Mouse (Mus musculus) liver, embryonic 15.5 days (tissue): ENCODE measurements at regions not wholly inside any gene's neighbourhood (a gene's known extent, or its start where the extent isn't known, plus 50 kb on each side); places are given as distances from the start of the nearest gene placed in this dataset.
"Not testable (repeated sequence)": the region's sequence is repeated elsewhere in the genome, so short reads cannot be mapped to it uniquely, and the experiment has no call there.

Experiments
- ATAC-seq: fragments of 200-750 bp; cut with Nextera tagmentation; 2 replicates; pipeline ENCODE4 v1.8.0; 2017; ENCODE audit warnings: moderate number of reproducible peaks, mild to moderate bottlenecking, moderate library complexity; ENCODE audit not compliant: insufficient read depth
- H3K27ac ChIP-seq: fragments of 300-500 bp; sonication (generic); replicated peaks from 2 replicates; pipeline ENCODE4 v1.5.1; 2015; ENCODE audit warnings: mild to moderate bottlenecking, inconsistent platforms
- H3K27me3 ChIP-seq: fragments of 300-500 bp; sonication (generic); 2 replicates; pipeline ENCODE4 v1.6.1; 2015; ENCODE audit warnings: mild to moderate bottlenecking, inconsistent platforms
- H3K36me3 ChIP-seq: fragments of 300-500 bp; sonication (generic); replicated peaks from 2 replicates; pipeline ENCODE4 v1.6.1; 2015; ENCODE audit warnings: moderate library complexity, mild to moderate bottlenecking, inconsistent platforms
- H3K4me1 ChIP-seq: fragments of 300-500 bp; sonication (generic); replicated peaks from 2 replicates; pipeline ENCODE4 v1.6.1; 2015; ENCODE audit warnings: inconsistent platforms
- H3K4me2 ChIP-seq: fragments of 300-500 bp; sonication (generic); 2 replicates; pipeline ENCODE4 v1.6.1; 2015; ENCODE audit warnings: moderate library complexity, mild to moderate bottlenecking, inconsistent platforms
- H3K4me3 ChIP-seq: fragments of 300-500 bp; sonication (generic); replicated peaks from 2 replicates; pipeline ENCODE4 v1.5.1; 2015; ENCODE audit warnings: mild to moderate bottlenecking, inconsistent platforms
- H3K9ac ChIP-seq: fragments of 300-500 bp; sonication (generic); 2 replicates; pipeline ENCODE4 v1.6.1; 2015; ENCODE audit warnings: moderate library complexity, mild to moderate bottlenecking, inconsistent platforms
- H3K9me3 ChIP-seq: fragments of 300-500 bp; sonication (generic); replicated peaks from 2 replicates; pipeline ENCODE4 v1.6.1; 2016; ENCODE audit warnings: inconsistent platforms
- WGBS: fragments of 180-500 bp; shearing (Covaris S2); methylation state at CpG from one replicate; pipeline ENCODE4 v1.1.7; 2015; ENCODE audit warnings: mixed read lengths; ENCODE audit not compliant: insufficient replicate concordance; 5-methylcytosine and 5-hydroxymethylcytosine counted together

DNA sequence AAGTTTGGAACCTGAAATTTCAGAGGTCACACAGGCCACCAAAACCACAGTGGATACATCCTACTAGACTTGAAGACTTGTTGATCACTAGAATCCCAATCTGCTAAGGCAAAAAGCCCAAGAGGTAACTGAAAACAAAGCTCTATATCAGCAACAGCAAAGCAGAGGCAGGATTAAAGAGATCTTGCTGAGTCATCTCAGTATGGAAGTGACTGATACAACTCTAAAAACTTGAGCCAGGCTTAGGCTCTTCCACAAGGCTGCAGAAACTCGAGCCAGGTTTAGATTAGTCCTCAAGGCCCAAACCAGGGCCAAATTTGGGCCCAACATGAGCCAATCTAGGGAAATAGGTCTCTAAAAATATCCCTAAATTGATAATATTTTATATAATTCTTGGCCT, 56.2 kb downstream of the Speer3 start:
- H3K27me3 ChIP-seq = no peaks in the 10 kb centered on the region
- H3K4me2 ChIP-seq = no peak overlapping the region
- no peaks in the 10 kb centered on the region for H3K4me1 ChIP-seq
- WGBS = 18% methylated on average over 1 of the region's 1 CpGs
- H3K36me3 ChIP-seq = no peaks in the 10 kb centered on the region
- H3K4me3 ChIP-seq = no peak overlapping the region
- no peak overlapping the region for H3K9ac ChIP-seq
- ATAC-seq = no peak
- no peaks in the 10 kb centered on the region for H3K9me3 ChIP-seq
- no peak overlapping the region for H3K27ac ChIP-seq

DNA sequence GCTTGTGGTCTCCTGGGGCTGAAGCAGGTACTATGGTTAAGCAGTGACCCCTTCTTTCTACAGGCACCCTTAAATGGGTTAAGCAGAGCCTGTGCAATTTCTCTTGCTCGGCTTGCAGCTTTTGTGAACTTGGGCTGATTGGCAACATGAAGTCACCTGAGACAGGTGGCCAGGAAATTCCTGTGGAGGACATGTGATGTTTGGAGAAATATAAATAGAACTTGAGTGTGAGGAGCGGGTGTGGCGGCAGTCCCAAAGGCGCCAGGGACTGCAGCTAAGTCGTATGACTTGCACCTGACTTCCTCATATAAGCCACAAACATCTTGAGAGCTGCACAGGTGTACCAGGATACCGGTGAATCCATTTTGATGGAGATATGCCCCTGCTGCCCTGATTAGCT, 88.8 kb downstream of the Speer3 start:
- not testable (repeated sequence) for H3K36me3 ChIP-seq, H3K27ac ChIP-seq, H3K4me2 ChIP-seq, H3K9ac ChIP-seq, ATAC-seq, H3K9me3 ChIP-seq, H3K27me3 ChIP-seq, H3K4me3 ChIP-seq, H3K4me1 ChIP-seq
- 69% methylated on average over 6 of the region's 6 CpGs for WGBS

DNA sequence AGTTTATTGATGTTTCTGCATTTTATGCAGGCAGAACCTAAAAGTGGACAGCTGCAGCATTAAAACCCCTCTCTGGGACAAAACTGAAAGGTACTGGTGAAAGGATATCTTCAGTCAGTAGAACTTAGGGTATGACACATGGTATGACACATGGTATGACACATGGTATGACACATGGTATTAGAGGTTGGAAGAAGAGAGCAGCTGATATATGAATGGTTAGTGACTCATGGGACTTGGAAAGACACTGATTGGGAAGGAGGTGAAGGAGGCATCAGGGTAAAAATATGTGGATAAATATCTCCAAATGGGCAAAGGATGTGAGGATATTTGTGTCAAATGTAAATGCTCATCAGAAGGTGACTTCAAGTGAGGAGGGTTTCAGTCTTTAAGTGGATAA, 97.0 kb downstream of the Speer3 start:
- no peak for ATAC-seq
- Histone ChIP-seq H3K9me3 (no peaks in the 10 kb centered on the region), H3K4me3 (no peak overlapping the region), H3K4me2 (no peak overlapping the region), H3K36me3 (no peaks in the 10 kb centered on the region), H3K27me3 (no peaks in the 10 kb centered on the region), H3K4me1 (no peaks in the 10 kb centered on the region), H3K27ac (no peak overlapping the region), H3K9ac (no peak overlapping the region)

DNA sequence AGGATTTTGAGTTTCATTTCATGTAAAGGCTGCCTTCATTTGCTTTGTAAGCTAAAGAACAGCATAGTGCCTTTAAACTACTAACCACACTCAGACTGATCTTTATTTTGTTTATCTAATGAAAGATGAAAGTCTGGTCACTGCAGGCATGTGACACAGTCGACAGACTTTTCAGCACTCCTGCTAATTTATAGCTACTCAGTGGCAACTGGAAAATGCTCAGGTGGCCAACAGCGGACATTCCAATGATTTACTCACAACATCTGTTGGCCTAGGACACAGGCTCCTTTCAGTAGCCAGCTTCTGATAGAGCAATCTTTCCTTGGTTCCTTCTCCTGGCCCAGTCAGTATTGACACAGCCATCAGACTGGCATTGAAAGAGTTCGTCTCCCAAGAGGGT, 116.8 kb upstream of the Sema3e start:
- Histone ChIP-seq H3K36me3 (no peaks in the 10 kb centered on the region), H3K4me3 (no peak overlapping the region), H3K27ac (no peak overlapping the region), H3K4me1 (no peaks in the 10 kb centered on the region), H3K27me3 (no peaks in the 10 kb centered on the region), H3K4me2 (no peak overlapping the region), H3K9me3 (no peaks in the 10 kb centered on the region), H3K9ac (no peak overlapping the region)
- 45% methylated on average over 3 of the region's 3 CpGs for WGBS
- ATAC-seq = no peak

DNA sequence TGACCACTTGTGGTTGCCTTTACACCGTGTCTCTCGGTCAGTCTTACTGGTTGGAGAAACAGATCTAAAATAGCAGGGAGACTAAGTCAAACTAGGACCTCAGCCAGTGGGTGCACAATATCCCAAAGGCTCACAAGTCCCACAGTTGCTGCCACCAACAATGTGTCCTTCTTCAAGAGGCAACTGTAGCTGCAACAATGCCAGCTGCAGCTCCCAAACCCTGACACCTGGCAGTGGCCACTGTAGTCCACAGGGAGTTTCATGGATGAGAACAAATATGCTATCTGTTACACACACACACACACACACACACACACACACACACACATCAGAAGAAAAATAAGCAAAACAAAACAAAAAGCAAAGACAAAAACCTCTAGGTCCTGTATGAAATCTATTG, 107.7 kb upstream of the Sema3e start:
- Histone ChIP-seq H3K9me3 (no peaks in the 10 kb centered on the region), H3K4me1 (no peaks in the 10 kb centered on the region), H3K27me3 (no peaks in the 10 kb centered on the region), H3K4me2 (no peak overlapping the region), H3K9ac (no peak overlapping the region), H3K4me3 (no peak overlapping the region), H3K27ac (no peak overlapping the region), H3K36me3 (no peaks in the 10 kb centered on the region)
- no peak for ATAC-seq
- WGBS = 60% methylated on average over 2 of the region's 2 CpGs

DNA sequence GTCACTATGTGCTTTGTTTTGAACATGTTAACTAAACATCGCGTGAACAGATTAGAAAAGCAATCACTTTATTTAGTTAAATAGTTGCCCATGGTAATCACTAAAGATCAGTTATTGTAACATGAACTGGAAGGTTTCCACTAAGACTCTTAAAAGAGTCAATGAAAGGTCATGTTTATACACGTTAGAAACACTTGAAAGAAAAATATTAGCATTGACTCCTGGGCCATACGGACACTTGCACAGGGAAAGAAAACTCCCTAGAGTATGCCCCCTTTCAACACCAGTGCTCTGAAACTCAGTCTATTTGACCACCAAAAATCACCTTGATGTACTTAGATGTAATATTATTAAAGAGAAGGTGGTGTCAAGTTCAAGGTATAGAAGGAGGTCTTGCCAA, 102.8 kb upstream of the Sema3e start:
- Histone ChIP-seq H3K4me2 (no peak overlapping the region), H3K4me3 (no peak overlapping the region), H3K9ac (no peak overlapping the region), H3K4me1 (no peaks in the 10 kb centered on the region), H3K27ac (no peak overlapping the region), H3K9me3 (no peaks in the 10 kb centered on the region), H3K27me3 (no peaks in the 10 kb centered on the region), H3K36me3 (no peaks in the 10 kb centered on the region)
- no peak for ATAC-seq
- WGBS = 68% methylated on average over 4 of the region's 4 CpGs

DNA sequence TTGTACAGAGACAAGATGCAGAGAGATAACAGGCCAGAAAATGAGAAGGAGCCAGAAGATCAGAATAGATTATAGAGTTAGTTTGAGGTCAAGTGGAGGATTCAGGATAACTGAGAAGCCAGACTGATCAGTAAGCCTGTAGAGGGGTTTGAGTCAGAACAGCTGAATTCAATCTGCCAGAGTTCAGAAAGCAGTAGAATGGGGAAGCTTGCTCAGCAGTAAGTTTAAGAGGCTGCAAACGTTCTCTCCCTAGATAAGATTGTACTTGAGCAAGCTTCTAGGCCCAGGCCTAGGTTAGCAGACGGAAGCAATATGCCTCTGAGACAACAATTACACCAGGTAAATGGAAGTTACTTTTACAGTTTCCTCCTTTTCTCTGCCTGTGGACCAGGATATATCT, 94.1 kb upstream of the Sema3e start:
- no peak overlapping the region for H3K4me2 ChIP-seq
- no peak overlapping the region for H3K4me3 ChIP-seq
- no peak overlapping the region for H3K9ac ChIP-seq
- no peaks in the 10 kb centered on the region for H3K4me1 ChIP-seq
- H3K27me3 ChIP-seq = no peaks in the 10 kb centered on the region
- ATAC-seq = no peak
- 32% methylated on average over 2 of the region's 2 CpGs for WGBS
- H3K36me3 ChIP-seq = no peaks in the 10 kb centered on the region
- no peaks in the 10 kb centered on the region for H3K9me3 ChIP-seq
- H3K27ac ChIP-seq = no peak overlapping the region

DNA sequence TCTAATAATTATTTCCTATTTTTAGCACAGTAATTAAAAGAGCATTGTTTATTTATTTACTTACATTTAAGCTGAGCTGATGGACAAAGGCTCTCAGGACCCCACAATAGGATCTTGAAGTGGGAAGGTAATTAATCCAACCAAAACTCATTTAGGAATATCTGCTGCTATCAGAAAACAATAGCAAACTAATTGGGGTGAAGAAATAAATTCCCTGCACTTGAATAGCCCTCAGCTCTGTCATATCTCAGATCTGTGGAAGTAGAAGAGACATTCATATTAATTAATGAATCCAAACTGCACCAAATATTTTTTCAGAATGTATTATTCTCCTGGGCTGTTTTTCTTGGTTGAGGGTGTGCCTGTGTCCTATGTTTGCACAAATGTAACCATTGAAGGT, 73.7 kb upstream of the Sema3e start:
- Histone ChIP-seq H3K9ac (no peak overlapping the region), H3K36me3 (no peaks in the 10 kb centered on the region), H3K4me3 (no peak overlapping the region), H3K4me1 (no peaks in the 10 kb centered on the region), H3K27ac (no peak overlapping the region), H3K4me2 (no peak overlapping the region), H3K27me3 (no peaks in the 10 kb centered on the region), H3K9me3 (no peaks in the 10 kb centered on the region)
- no peak for ATAC-seq

DNA sequence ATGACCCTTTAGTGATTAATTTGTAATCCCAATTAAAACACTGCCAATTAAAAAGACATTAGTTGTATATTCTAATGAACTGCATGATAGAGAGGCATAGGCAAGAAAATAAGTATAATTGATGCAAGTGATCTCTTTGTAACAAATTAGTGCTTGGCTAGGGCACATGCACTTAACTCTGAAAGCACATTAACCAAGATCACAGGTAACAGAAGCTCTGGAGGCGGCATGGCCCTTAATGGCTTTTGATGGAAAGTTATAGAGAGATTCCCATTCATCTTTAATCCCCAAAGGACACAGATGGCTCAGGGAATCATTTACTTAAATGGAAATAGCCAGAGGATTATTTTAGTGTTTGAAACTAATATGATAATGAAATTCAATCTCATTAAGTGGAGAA, 69.5 kb upstream of the Sema3e start:
- 55% methylated on average over 1 of the region's 1 CpGs for WGBS
- Histone ChIP-seq H3K9ac (no peak overlapping the region), H3K27me3 (no peaks in the 10 kb centered on the region), H3K27ac (no peak overlapping the region), H3K4me3 (no peak overlapping the region), H3K36me3 (no peaks in the 10 kb centered on the region), H3K4me1 (no peaks in the 10 kb centered on the region), H3K4me2 (no peak overlapping the region), H3K9me3 (no peaks in the 10 kb centered on the region)
- no peak for ATAC-seq

DNA sequence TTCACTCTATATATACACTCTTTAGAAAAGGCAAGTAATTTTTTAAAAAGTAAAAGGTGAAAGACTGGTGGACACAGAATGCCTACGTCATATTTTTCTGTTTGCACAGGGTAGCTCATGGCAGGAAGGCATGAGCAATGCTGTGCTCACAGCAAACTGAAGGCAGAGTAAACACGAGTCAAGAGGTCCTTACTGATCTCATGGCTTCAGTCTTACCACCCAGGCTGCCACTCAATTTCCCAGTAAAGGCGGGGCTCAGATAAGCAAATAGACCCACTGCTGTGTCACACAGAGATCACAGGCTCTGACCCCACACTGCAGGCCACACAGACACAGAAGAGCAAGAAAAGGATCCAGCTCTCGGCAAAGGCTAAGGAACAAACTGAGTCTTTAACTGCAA, 65.5 kb upstream of the Sema3e start:
- 23% methylated on average over 4 of the region's 4 CpGs for WGBS
- Histone ChIP-seq H3K9ac (no peak overlapping the region), H3K4me3 (no peak overlapping the region)

DNA sequence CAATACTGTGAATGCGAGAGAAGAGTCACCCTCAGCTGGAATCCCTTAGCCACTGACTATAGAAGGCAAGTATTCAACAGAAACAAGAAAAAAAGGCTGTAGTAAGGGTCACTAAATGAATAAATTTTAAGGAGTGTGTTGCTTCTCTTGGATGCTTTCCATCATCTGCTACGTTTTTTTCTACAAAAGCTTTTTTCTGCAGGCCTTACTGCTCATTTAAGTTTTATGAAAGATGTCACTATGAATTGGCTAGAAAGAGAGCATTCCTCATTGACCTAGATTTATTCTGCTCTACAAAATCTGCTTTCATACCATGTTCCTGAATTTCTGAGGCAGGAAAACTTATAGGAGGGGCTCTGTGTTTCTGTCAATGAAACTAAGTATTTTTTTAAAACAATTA, 59.2 kb upstream of the Sema3e start:
- no peak overlapping the region for H3K9ac ChIP-seq
- ATAC-seq = no peak
- H3K27ac ChIP-seq = no peak overlapping the region
- H3K27me3 ChIP-seq = no peaks in the 10 kb centered on the region
- no peaks in the 10 kb centered on the region for H3K9me3 ChIP-seq
- H3K36me3 ChIP-seq = no peaks in the 10 kb centered on the region
- 57% methylated on average over 2 of the region's 2 CpGs for WGBS
- H3K4me1 ChIP-seq = no peaks in the 10 kb centered on the region
- H3K4me2 ChIP-seq = no peak overlapping the region
- H3K4me3 ChIP-seq = no peak overlapping the region

More for the DNA sequence above, 65.5 kb upstream of the Sema3e start:
- no peaks in the 10 kb centered on the region for H3K36me3 ChIP-seq
- H3K4me1 ChIP-seq = no peaks in the 10 kb centered on the region
- no peaks in the 10 kb centered on the region for H3K9me3 ChIP-seq
- no peak overlapping the region for H3K4me2 ChIP-seq
- ATAC-seq = peak; percentile 57
- no peaks in the 10 kb centered on the region for H3K27me3 ChIP-seq
- H3K27ac ChIP-seq = no peak overlapping the region

DNA sequence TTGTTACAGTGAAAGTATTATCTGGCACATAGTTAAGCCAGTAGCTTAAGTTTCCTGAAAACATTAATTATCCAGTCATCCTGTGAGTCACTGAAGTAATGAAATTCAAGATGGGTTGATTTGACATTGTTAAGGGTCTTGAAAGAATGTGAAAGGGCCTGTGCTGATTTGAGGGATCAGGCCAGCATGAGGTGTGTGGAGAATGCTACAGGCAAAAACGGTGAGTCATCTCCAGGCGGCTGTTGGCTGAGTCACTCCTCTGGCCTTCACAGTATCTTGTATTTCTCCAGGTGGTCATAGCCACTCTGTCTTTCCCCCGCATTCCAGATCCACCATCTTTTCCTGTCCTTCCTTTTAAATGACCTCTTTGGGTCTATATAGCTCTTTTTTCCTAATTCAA, 50.4 kb upstream of the Sema3e start:
- Histone ChIP-seq H3K27ac (no peak overlapping the region), H3K9ac (no peak overlapping the region), H3K4me2 (no peak overlapping the region), H3K36me3 (no peaks in the 10 kb centered on the region), H3K4me3 (no peak overlapping the region), H3K27me3 (no peaks in the 10 kb centered on the region), H3K4me1 (no peaks in the 10 kb centered on the region), H3K9me3 (no peaks in the 10 kb centered on the region)
- ATAC-seq = no peak
- WGBS = 37% methylated on average over 3 of the region's 3 CpGs
